Mouse (Mus musculus) spleen, postnatal 4 days (tissue): ENCODE measurements around the gene Slc7a11.
"Not testable (repeated sequence)": the region's sequence is repeated elsewhere in the genome, so short reads cannot be mapped to it uniquely, and the experiment has no call there.

Experiments used
- DNase-seq, 2 experiments: peaks; one replicate each; pipeline ENCODE4 v3.0.0; 2022; ENCODE audit warnings: low spot score in 2 of 2

The Slc7a11 gene

GRCm38 (mm10) chr3:50443421-50443916, at the start of gene Slc7a11:
Slc7a11 (minus strand) TSS chr3:50443614.
- no peak for DNase-seq

DNA sequence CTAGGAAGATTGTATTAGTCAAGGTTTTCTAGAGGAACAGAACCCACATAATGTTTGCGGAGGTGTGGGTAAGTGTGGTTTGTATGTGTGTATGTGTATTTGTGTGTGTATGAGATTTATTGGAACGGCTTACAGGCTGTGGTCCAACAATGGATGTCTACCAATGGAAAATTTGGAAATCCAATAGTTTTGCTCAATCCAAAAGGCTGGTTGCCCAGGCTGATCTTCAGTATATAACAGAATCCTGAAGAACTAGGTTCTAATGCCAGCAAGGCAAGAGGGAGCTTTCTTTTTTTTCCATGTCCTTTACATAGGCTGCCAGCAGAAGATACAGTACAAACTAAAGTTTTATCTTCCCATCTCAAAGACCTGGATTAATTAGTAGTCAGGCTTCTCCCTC, 48.3 kb upstream of the Slc7a11 start:
- DNase-seq: no peak

- no peak for DNase-seq
Observed at GRCm38 (mm10) chr3:50484076-50484475, 40.7 kb upstream of the Slc7a11 start.

DNA sequence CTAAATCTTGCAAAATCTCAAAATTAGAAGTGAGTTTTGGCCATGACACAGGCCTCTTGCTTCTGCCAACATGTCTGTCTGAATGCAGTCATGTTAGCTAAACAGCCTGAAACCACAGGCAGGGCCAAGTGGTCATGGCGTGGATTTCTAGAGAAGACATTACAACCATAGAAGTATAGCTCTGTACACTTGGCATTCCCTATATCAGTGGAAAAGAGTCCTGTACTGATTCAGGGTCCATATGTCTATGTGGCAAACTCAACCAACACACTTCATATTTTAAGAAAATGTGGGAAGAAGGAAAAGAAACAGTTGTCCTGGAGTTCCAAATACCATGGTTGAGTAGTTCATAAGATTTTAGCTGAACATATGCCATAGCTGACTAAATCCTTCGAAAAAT, 18.8 kb upstream of the Slc7a11 start:
- DNase-seq: no peak

- no peak for DNase-seq
Observed at GRCm38 (mm10) chr3:50457136-50457535, 13.7 kb upstream of the Slc7a11 start.

- DNase-seq: no peak
Observed at GRCm38 (mm10) chr3:50456564-50456963, 13.2 kb upstream of the Slc7a11 start.

DNA sequence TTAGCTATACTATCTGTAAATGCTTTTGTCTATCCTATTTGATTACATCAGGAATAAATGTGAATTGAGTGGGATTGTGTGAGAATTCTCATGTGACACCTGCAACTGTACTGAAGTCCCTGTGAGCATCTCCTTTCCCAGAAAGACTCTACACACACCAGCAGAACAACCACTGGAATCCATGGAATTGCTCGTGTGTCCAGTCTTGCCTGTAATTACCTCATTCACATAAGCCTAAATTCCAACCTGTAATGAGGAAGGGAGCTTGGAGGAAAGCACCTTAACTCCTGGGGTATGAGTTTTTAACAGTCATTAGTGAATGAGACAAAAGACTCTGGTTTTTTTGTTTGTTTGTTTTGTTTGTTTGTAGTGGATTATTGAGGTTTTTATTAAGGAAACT, 12.6 kb upstream of the Slc7a11 start:
- no peak for DNase-seq

DNA sequence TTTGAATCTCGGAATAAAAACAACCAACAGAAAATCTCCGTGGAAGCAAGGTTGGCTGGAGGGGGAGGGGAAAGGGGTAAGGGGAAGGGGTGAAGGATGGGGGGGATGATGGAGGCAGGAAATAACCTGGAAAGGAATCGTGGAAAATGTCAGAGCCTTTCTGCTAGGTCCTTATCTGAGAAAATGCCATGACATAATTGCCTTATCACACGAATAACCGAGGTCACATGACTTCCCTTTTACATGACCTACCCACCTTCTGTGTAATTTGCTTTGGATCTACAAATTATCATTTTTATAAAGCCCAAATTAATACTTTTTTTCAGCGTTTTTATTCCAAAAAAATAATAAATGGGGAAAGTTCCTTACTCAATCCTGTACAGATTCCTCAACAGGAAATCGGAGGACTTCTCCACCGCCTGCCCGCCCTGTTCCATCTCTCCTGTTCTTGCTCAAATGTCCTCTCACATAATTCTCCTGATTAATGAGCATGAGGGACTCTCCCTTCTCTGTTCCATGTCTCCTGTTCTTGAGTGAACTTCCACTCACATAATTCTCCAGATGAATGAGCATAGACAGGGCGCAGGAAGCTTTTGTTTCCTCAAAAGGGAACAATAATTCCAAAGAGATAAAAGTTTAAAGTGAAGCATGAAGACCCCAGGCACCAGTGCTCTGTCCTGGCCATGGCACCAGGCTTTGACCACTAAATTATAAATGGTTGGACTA, 1.8 kb upstream of the Slc7a11 start:
- no peak for DNase-seq

DNA sequence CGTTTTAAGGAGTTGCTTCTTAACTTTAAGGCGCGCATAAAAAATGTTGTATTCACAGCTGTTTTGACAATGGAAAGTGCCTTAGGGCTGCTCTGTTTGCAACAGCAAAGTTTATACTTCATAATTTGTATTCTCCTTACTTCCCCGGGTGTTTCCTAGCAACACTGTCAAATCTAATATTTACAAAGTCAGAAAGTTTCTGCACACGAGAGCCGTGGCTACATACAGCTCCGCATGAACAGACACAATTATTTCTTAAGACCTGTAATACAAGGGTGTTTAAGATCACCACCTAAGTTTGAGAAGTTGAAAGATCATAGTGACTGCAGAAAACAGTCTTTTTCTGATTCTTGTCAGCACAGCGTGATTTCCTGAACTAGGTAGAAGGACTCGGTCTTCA, 528 bp upstream of the Slc7a11 start:
- DNase-seq: no peak

DNA sequence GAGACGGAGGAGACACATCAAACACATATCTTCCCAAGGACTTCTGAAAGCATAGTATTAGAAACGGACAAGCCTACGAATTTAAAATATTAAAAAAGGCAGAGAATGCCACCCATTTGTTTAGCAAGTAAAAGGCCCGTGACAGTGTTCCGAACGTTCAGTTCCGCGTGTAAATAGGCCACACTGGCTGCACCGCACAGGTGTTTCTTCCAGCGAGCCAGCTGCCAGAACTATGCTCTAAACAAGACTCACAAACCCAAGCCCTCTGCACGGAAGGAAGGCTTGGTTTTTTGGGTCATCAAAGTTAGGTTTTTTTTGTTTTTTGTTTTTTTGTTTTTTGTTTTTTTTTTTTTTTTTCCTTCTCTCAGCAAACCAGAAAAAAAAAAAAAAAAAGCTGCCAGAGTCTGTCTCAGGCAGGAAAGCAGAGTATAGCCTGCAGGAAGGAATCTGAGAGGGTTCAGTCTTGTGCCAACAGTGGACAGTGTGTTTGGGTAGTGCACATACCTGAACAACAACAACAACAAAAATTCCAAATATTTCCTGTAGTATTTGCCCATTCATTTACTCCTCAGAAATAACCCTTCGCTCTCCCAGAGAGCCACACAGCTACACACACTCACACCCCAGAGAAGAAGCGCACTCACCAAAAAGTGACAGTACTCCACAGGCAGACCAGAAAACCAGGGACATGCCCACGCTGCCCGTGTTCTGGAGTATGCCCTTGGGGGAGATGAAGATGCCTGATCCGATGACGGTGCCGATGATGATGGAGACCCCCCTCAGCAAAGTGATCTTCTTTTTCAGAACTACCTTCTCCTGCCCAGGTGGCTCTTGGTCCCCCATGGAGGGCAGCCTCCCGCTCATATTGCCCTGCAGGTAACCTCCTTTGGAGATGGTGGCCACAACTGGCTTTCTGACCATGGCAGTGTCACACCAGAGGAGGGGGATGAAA, 797 bp downstream of the Slc7a11 start:
- no peak for DNase-seq

DNA sequence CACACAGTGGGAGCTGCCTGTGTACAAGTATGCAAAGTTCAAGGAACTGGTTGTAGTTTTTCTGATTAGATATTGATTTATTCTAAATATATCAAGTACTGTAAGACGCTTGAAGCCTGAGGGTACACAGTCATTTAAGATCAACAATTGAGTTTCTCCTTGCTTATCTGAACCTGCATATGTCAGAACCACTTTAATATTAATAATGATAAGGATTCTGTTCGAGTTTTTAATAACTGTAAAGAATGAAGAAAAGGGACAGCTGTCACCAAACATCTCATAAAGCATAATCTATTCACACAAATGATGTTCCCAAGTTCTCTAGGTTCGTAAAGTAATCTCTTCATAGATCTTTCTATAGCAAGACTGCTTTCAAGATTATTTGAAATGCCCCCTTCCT, 2.1 kb downstream of the Slc7a11 start:
- no peak for DNase-seq

GRCm38 (mm10) chr3:50440409-50440808, 3.0 kb downstream of the Slc7a11 start:
- DNase-seq: no peak

GRCm38 (mm10) chr3:50439429-50439828, 4.0 kb downstream of the Slc7a11 start:
- no peak for DNase-seq

DNA sequence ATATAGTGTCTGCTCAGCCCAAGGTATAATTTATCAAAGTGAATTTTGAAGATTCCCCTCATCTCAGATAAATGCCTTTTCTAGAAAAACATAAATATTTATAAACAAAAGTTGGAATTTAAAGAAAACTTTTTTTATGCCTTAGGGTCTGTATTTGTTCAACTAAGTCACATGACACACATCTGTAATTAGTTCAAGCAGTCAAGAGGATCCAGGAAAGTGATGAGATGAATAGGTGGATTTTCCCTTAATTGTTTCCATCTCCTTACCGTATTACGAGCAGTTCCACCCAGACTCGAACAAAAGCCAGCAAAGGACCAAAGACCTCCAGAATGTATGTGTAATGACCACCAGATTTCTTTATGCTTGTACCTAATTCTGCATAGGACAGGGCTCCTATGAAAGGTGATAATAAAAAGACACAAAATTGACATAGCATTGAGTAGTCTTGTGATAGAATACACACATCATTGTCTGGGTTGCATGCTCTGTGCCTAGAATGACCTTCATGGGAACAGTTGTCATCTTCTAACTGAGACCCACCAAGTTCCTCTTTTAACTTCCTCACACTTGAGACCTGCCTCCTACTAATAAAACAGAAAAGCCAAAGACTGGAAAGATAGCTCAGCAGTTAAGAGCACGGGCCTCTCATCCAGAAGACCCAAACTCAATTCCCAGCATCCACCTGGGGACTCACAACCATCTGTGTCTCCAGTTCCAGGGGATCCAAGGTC, 4.7 kb downstream of the Slc7a11 start:
- DNase-seq: no peak

GRCm38 (mm10) chr3:50438081-50438480, 5.3 kb downstream of the Slc7a11 start:
- not testable (repeated sequence) for DNase-seq

GRCm38 (mm10) chr3:50436409-50436808, 7.0 kb downstream of the Slc7a11 start:
- DNase-seq: not testable (repeated sequence)

DNA sequence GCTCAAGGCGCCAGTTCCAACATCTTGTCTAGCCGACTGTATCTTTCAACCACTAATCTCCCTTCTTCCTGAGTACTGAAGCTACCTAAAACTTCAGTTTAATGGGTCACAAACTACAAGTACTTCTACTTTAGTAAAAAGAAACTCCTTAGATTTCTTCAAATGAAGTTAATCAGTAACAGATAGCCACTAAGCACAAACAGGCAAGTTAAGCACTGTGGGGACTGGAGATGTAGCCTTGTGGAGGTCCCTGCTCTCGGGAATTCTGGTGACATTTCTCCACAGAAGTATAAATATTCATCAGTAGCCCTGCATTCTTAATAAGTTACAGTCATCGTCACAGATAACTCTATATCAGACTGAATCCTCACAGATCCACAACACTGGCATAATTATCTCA, 9.6 kb downstream of the Slc7a11 start:
- no peak for DNase-seq

DNA sequence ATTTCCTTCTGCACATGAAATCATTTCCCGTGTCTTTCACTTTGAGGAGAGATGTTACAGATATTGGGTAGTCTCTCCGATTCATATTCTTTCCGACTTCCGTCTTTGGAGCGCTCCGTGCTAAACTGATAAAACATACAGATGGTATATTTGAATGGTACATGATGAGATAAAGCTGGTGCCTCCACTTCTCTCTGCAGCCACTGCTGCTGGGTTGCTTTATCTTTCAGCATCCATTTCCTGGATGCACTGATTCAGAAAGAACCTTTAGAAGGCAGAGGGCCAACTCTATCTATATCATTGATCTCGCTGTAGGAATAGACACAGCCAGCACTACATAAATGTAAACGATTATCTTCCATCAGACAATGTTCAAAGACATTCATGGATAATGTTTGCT, 12.6 kb downstream of the Slc7a11 start:
- no peak for DNase-seq

- no peak for DNase-seq
Observed at GRCm38 (mm10) chr3:50421480-50422277, 21.7 kb downstream of the Slc7a11 start.

DNA sequence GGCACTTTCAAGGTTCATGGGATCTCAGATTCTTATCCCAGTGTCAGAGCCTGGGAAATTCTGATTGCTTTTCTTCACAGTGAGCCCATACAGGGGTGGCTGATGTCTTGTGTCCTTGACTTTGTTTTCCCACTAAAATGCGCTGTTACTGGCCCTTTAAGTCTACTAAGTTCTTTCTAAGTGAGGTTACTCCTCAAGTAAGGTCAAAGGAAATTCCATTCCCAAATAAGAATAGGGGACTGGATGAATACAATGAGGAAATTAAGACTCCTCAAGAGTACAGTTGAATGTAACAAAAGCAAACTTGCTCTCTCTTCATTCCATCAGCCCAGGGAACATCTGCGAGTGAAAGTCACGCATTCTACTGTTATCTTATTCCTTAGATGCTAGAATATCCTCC, 24.3 kb downstream of the Slc7a11 start:
- DNase-seq: no peak

DNA sequence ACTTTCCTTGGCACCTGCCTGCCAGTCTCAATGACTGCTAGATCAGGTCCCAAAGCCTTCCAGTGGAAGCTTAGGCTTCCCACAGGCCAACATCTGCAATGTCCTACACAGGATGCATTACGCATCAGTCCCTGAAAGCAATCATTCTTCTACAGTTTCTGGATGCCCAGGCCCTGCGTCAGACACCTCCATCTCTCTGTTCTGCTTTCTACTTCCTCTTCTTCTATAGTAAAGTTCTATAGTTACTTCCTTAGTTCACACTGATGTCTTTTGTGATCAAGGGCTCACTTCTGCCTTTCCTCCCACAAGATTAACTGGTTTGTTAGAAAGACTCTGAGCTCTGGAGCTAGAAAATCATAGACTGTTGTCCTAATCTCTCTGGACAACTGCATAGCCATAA, 36.6 kb downstream of the Slc7a11 start:
- no peak for DNase-seq
